Mouse (Mus musculus) bone marrow, adult 2 months (tissue): ENCODE results near the gene Nbeal1. TPM values are rescaled to one million over a fixed set of nuclear protein-coding genes. Genes with fewer than 3 reads are reported as not detected.

Source experiments
- H3K27ac ChIP-seq: fragments of 200-500 bp; 2 replicates; pipeline ENCODE4 v1.5.1; 2012; ENCODE audit warnings: low read depth, mild to moderate bottlenecking, control low read depth, inconsistent platforms, low read length; ENCODE audit not compliant: control insufficient read depth, poor library complexity, insufficient read depth
- H3K4me1 ChIP-seq: fragments of 200-500 bp; 2 replicates; pipeline ENCODE4 v1.6.1; 2011; ENCODE audit warnings: low read length; ENCODE audit not compliant: control insufficient read depth, insufficient read depth
- H3K4me3 ChIP-seq: fragments of 200-500 bp; replicated peaks from 2 replicates; pipeline ENCODE3; 2011; ENCODE audit warnings: mild to moderate bottlenecking, low read depth, low read length, control low read depth; ENCODE audit not compliant: control insufficient read depth
- CTCF ChIP-seq: fragments of 200-500 bp; IDR thresholded peaks from 2 replicates; pipeline ENCODE4 v1.5.1; 2011; ENCODE audit warnings: low read length, control low read depth; ENCODE audit not compliant: control insufficient read depth, insufficient read depth
- POLR2A ChIP-seq: fragments of 200-500 bp; IDR thresholded peaks from 2 replicates; pipeline ENCODE4 v1.6.1; 2011; ENCODE audit warnings: low read depth, mild to moderate bottlenecking, control low read depth, low read length, borderline replicate concordance; ENCODE audit not compliant: control insufficient read depth
- WGBS: fragments of 180-500 bp; shearing (Covaris S2); methylation state at CpG from one replicate; pipeline ENCODE4 v1.1.7; 2018; 5-methylcytosine and 5-hydroxymethylcytosine counted together
- polyA plus RNA-seq: library from polyadenylated mRNA; stranded (reverse); fragments of >200 nt; gene quantifications from 2 replicates; pipeline ENCODE4 v1.2.4, GENCODE M21; 2011; ENCODE audit warnings: low replicate concordance; ENCODE audit not compliant: missing spikeins, insufficient read depth, insufficient read length

Gene Nbeal1
- polyA plus RNA-seq = 2.6 and 5.9 TPM in 2 replicates

- peaks cover 1% of the 10 kb centered on the region; the same call in 1 of the 2 replicates for H3K4me1 ChIP-seq
- TF ChIP-seq POLR2A = peak; percentile 80
- TF ChIP-seq CTCF = peak; percentile 29; the same call in 1 of the 2 replicates
- peak within 1 kb of the TSS; percentile 89 for H3K4me3 ChIP-seq
- H3K27ac ChIP-seq = peak within 1 kb of the TSS; percentile 70
- WGBS = under 1% methylated on average over 73 of the region's 74 CpGs
Observed at GRCm38 (mm10) chr1:60179932-60180783, at the start of gene Nbeal1. Gene Nbeal1 (plus strand): TSS chr1:60180599.

DNA sequence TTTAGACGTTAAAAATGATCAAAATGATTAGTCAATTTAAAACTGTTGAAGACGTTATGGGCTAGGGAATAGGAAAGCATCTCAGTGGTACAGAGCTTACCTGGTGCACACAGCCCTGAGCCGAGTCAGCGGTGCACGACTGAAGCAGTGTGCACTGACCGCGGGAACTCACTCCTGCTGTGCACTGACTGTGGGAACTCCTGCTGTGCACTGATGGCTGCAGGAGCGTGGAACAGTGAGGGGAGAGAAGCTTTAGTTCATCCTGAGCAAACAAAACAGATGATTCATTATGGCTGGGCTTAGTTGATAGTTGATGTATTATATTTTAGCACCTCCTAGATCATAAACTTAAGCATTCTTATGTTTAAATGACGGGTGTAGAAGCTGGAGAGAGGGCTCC lies 43.1 kb upstream of the Nbeal1 start:
- 83% methylated on average over 9 of the region's 9 CpGs for WGBS
- H3K4me3 ChIP-seq = no peak overlapping the region
- no peaks in the 10 kb centered on the region for H3K4me1 ChIP-seq
- no peak overlapping the region for H3K27ac ChIP-seq
- TF ChIP-seq CTCF (no peak), POLR2A (no peak)

- H3K4me3 ChIP-seq = no peak overlapping the region
- 87% methylated on average over 5 of the region's 5 CpGs for WGBS
- TF ChIP-seq CTCF (no peak), POLR2A (no peak)
- no peak overlapping the region for H3K27ac ChIP-seq
- no peaks in the 10 kb centered on the region for H3K4me1 ChIP-seq
Observed at GRCm38 (mm10) chr1:60152700-60153099, 27.7 kb upstream of the Nbeal1 start.

DNA sequence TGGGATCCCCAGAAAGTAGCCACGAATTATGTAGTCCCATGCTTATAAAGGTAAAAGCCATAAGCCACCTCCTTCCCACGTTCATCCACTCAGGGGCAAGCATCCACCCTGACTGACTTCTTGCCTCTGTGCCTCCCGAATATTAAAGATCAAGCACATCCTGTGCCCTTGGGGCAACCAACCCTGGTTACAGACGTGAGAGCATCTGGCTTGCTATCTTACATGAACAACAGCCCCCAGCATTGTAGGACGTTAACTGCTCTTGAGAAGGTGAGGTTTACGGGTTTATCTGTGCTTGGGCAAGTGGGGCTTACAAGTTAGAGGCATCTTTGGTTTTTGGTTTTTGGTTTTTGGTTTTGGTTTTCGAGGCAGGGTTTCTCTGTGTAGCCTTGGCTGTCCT lies 23.7 kb upstream of the Nbeal1 start:
- WGBS = 71% methylated on average over 7 of the region's 7 CpGs
- no peak overlapping the region for H3K4me3 ChIP-seq
- H3K27ac ChIP-seq = no peak overlapping the region
- no peak for TF ChIP-seq CTCF
- TF ChIP-seq POLR2A = no peak
- H3K4me1 ChIP-seq = no peaks in the 10 kb centered on the region

GRCm38 (mm10) chr1:60158411-60158810 lies 22.0 kb upstream of the Nbeal1 start:
- TF ChIP-seq CTCF = 0 out of 2 replicates have a peak, but pooled peaks have one; percentile 22
- no peak for TF ChIP-seq POLR2A
- no peaks in the 10 kb centered on the region for H3K4me1 ChIP-seq
- WGBS = 9% methylated on average over 3 of the region's 3 CpGs
- no peak overlapping the region for H3K4me3 ChIP-seq
- no peak overlapping the region for H3K27ac ChIP-seq

DNA sequence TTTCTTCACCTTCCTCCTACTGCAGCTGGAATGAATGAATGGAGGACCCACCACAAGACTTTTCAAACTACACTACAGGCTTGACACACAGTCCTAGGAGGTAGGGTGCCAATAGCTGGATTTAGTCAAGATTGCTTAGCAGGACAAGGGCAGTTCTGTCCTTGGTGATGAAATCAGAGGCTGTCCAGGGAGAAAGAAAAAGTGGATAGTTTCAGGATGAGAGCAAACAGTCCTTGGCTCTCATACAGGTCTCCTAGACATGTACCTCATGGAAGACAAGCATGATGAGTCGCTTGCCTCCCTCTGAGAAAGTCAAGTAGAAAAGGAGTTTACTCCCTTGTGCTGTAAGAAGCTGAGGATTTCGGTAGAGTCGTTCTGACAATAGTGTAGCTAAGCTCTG lies 16.7 kb upstream of the Nbeal1 start:
- no peak for TF ChIP-seq CTCF
- no peak for TF ChIP-seq POLR2A
- no peak overlapping the region for H3K27ac ChIP-seq
- H3K4me3 ChIP-seq = no peak overlapping the region
- no peaks in the 10 kb centered on the region for H3K4me1 ChIP-seq
- 67% methylated on average over 3 of the region's 3 CpGs for WGBS

DNA sequence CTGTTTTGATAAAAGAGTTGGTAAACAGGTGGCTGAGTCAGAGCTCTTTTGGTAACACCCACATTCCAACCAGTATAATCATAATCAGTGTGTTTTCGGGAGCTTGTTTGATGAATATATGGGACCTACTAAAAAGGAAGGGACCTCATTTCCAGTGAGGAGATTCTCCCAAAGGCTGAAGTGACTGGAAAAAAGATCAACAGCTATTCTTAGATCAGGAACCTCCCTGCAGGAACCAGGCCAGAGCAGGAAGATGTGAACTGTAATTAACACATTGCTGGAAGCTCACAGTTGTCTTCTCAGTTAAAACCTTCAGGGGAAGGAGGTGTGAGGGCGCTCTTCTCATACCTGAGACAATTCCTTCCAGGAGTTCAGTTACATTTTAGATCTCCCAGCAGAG lies 10.8 kb upstream of the Nbeal1 start:
- Histone ChIP-seq H3K4me3 (no peak overlapping the region), H3K4me1 (no peaks in the 10 kb centered on the region), H3K27ac (no peak overlapping the region)
- 79% methylated on average over 2 of the region's 2 CpGs for WGBS
- TF ChIP-seq POLR2A (no peak), CTCF (no peak)

DNA sequence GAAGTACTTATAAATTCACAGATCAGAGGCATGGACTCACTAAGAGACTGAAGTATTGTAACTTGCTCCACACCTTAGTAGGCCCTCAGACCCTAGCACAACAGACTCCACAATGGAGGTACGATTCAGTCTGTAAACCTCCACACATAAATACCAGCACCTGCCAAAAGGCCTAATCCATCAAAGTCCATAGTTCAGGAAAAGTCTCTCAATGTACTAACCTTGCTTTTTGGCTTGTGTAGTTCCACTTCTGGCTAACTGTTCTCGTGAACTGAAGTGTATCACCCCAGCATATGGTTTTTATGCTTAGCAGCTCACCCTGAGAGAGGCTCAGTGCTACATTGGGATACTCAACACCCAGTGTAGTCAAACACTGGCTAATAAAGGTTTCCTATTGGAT lies 10.1 kb upstream of the Nbeal1 start:
- Histone ChIP-seq H3K4me3 (no peak overlapping the region), H3K4me1 (no peaks in the 10 kb centered on the region), H3K27ac (no peak overlapping the region)
- TF ChIP-seq CTCF (no peak), POLR2A (no peak)
- 72% methylated on average over 2 of the region's 2 CpGs for WGBS
